In the genomic region with DNA sequence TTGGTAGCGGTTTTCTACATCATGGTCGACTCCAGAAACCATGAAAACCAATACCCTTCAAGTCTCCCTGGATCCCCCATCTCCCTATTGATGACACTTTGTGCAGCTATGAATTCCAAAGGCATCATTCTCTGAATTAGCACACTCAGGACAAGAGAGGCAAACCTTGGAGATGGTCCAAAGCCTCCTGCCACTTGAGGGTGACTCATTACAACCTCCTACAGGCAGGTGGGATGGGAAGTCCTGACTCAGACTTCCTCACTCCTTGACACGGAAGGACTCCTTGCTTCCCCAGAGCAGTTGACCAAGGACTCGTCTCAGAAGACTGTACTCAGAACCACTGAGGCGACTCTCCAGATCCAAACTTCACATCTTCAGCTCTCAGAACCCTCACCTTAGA, we compare ENCODE assay signal across 23 mouse cellular contexts. TPM values are rescaled to one million over a fixed set of nuclear protein-coding genes. Genes with fewer than 3 reads are reported as not detected.
DNase-seq lines count a peak whose midpoint lies in the region; ATAC-seq and TF ChIP-seq lines count a peak whose summit lies in the region.
"Had no signal": no experiment of that assay in that cellular context is flagged by ENCODE, and none has a peak within 500 bp of the region (broad histone marks: within the 10 kb centered on the region; RNA-seq: fewer than 3 reads in every experiment).

No protein-coding gene starts in this region.

- H3K4me2 ChIP-seq in midbrain, embryonic 14.5 days (ENCODE audit: low read length), result no peak overlapping the region
- H3K4me2 ChIP-seq: embryonic facial prominence, embryonic 13.5 days; forebrain, embryonic 12.5 days; hindbrain, embryonic 12.5 days; limb, embryonic 15.5 days; midbrain, embryonic 13.5 days; stomach, embryonic 15.5 days had no signal

- H3K27ac ChIP-seq in midbrain, embryonic 14.5 days (replicated peaks; ENCODE audit: low read depth, low read length), result no peak overlapping the region
- H3K27ac ChIP-seq: embryonic facial prominence, embryonic 13.5 days; forebrain, embryonic 12.5 days; hindbrain, embryonic 12.5 days; kidney, postnatal 0 days; limb, embryonic 15.5 days; liver, embryonic 14.5 days; midbrain, embryonic 13.5 days; stomach, embryonic 15.5 days had no signal

- no peak for ATAC-seq in midbrain, embryonic 14.5 days (ENCODE audit: low FRiP score, low TSS enrichment)
- ATAC-seq: activated CD4-positive, CD25-positive, alpha-beta regulatory T cell, adult 4 months; midbrain, embryonic 13.5 days had no signal

- no peak for TF ChIP-seq POLR2A in lung, adult 2 months (IDR thresholded peaks at IDR 0.05; ENCODE audit: borderline replicate concordance, extremely low read depth, low read depth, low read length)

- DNase-seq in cerebellum, adult 18-20 months, result peak; percentile 17 to 26
- DNase-seq in cerebellum, adult 11-12 months, result no peak
- DNase-seq in lung, postnatal 25 days (ENCODE audit: low spot score), result peak; percentile 14
- no peak for DNase-seq in lung, adult 2 months
- DNase-seq in brain, adult 2 months (ENCODE audit: low read depth, low spot score), result peak; percentile 64
- DNase-seq in midbrain, embryonic 14.5 days, result no peak
- no peak for DNase-seq in thymus, postnatal 14 days
- DNase-seq: adrenal gland, postnatal 14 days; gastrocnemius, postnatal 36 days; kidney, adult 11 months; left cerebral cortex, postnatal 4 days; thymus, postnatal 36 days had no signal

- H3K36me3 ChIP-seq in midbrain, embryonic 14.5 days (ENCODE audit: control insufficient read depth, insufficient read depth, low read length), result no peaks in the 10 kb centered on the region
- H3K36me3 ChIP-seq: embryonic facial prominence, embryonic 13.5 days; forebrain, embryonic 12.5 days; hindbrain, embryonic 12.5 days; limb, embryonic 15.5 days; midbrain, embryonic 13.5 days; stomach, embryonic 15.5 days had no signal

- H3K9me3 ChIP-seq in midbrain, embryonic 14.5 days (ENCODE audit: control insufficient read depth, low read length), result no peaks in the 10 kb centered on the region
- H3K9me3 ChIP-seq: forebrain, embryonic 12.5 days; hindbrain, embryonic 12.5 days; limb, embryonic 15.5 days; stomach, embryonic 15.5 days had no signal

- 65% methylated on average over 5 of the region's 5 CpGs for WGBS in lung, adult 2 months
- 94% methylated on average over 5 of the region's 5 CpGs for WGBS in midbrain, embryonic 14.5 days

- no peak overlapping the region for H3K9ac ChIP-seq in midbrain, embryonic 14.5 days (replicated peaks; ENCODE audit: low read length)
- H3K9ac ChIP-seq: embryonic facial prominence, embryonic 13.5 days; forebrain, embryonic 12.5 days; hindbrain, embryonic 12.5 days; limb, embryonic 15.5 days; liver, embryonic 14.5 days; midbrain, embryonic 13.5 days; stomach, embryonic 15.5 days had no signal

- TF ChIP-seq CTCF in lung, adult 2 months (IDR thresholded peaks at IDR 0.05; ENCODE audit: insufficient read depth, low read length), result no peak

- H3K27me3 ChIP-seq in midbrain, embryonic 14.5 days (ENCODE audit: control insufficient read depth, insufficient read depth, low read length), result no peaks in the 10 kb centered on the region
- H3K27me3 ChIP-seq: embryonic facial prominence, embryonic 13.5 days; forebrain, embryonic 12.5 days; hindbrain, embryonic 12.5 days; limb, embryonic 15.5 days; midbrain, embryonic 13.5 days; stomach, embryonic 15.5 days had no signal

- H3K4me1 ChIP-seq in lung, adult 2 months (ENCODE audit: control insufficient read depth, insufficient read depth, low read length), result no peaks in the 10 kb centered on the region
- H3K4me1 ChIP-seq in midbrain, embryonic 14.5 days (ENCODE audit: control insufficient read depth, insufficient read depth, low read length), result no peaks in the 10 kb centered on the region
- H3K4me1 ChIP-seq: embryonic facial prominence, embryonic 13.5 days; hindbrain, embryonic 12.5 days; megakaryocyte, embryonic 14.5 days; midbrain, embryonic 13.5 days; stomach, embryonic 15.5 days had no signal

- no peak overlapping the region for H3K4me3 ChIP-seq in lung, adult 2 months (replicated peaks; ENCODE audit: extremely low read depth, low read depth, low read length)
- no peak overlapping the region for H3K4me3 ChIP-seq in midbrain, embryonic 14.5 days (replicated peaks; ENCODE audit: low read depth, low read length)
- H3K4me3 ChIP-seq: embryonic facial prominence, embryonic 13.5 days; erythroblast, embryonic 14.5 days; forebrain, embryonic 12.5 days; hindbrain, embryonic 12.5 days; limb, embryonic 15.5 days; megakaryocyte, embryonic 14.5 days; midbrain, embryonic 13.5 days; stomach, embryonic 15.5 days had no signal

RNA-seq across cellular contexts. Expression of a gene that starts 39.8 kb away (rescaled TPM):
- polyA plus RNA-seq in lung, adult 2 months (2012; rRNA removed), result 8.3 and 8.5 TPM in 2 replicates
- 124 and 130 TPM in 2 replicates for polyA plus RNA-seq in midbrain, embryonic 14.5 days (2014; fragmentation: Nextera tagmentation; extraction: Ambion mirVana)

RNA-seq across cellular contexts. Expression of a gene that starts 45.5 kb away (rescaled TPM):
- polyA plus RNA-seq in lung, adult 2 months (2012; rRNA removed), result 30.3 and 36.8 TPM in 2 replicates
- 480 and 559 TPM in 2 replicates for polyA plus RNA-seq in midbrain, embryonic 14.5 days (2014; fragmentation: Nextera tagmentation; extraction: Ambion mirVana)

Comparison
In these comparisons a context has a peak if more than half of its experiments do, and no peak if none do; other contexts are left out.
1. DNase-seq: peak in cerebellum, adult 18-20 months (2 of 2), lung, postnatal 25 days (single experiment) and brain, adult 2 months (single experiment); none in cerebellum, adult 11-12 months (single experiment), lung, adult 2 months (single experiment), midbrain, embryonic 14.5 days (single experiment) and thymus, postnatal 14 days (single experiment).
2. RNA of a gene that starts 39.8 kb away (polyA plus RNA-seq): 124 to 130 TPM in midbrain, embryonic 14.5 days; 8.3 to 8.5 TPM in lung, adult 2 months; every median in the first group is over 10 times any median in the second.
3. RNA of a gene that starts 45.5 kb away (polyA plus RNA-seq): 480 to 559 TPM in midbrain, embryonic 14.5 days; 30.3 to 36.8 TPM in lung, adult 2 months; every median in the first group is over 10 times any median in the second.